Mouse (Mus musculus) hindbrain, embryonic 14.5 days (tissue): ENCODE data around the gene Edc3. TPM values are rescaled to one million over a fixed set of nuclear protein-coding genes. Genes with fewer than 3 reads are reported as not detected.

Experiments used
- ATAC-seq: fragments of 200-750 bp; cut with Nextera tagmentation; 2 replicates; pipeline ENCODE4 v1.8.0; 2017; ENCODE audit warnings: moderate number of reproducible peaks, mild to moderate bottlenecking, moderate TSS enrichment, moderate library complexity; ENCODE audit not compliant: low FRiP score
- DNase-seq: peaks from one replicate; pipeline ENCODE4 v3.0.0-alpha.2; 2015; ENCODE audit warnings: low spot score
- H3K27ac ChIP-seq: fragments of 300-500 bp; sonication (generic); 2 replicates; pipeline ENCODE4 v1.5.1; 2014; ENCODE audit warnings: mild to moderate bottlenecking, moderate library complexity
- H3K27me3 ChIP-seq: fragments of 300-500 bp; sonication (generic); 2 replicates; pipeline ENCODE4 v1.6.1; 2014; ENCODE audit warnings: mild to moderate bottlenecking, low read length, mixed read lengths; ENCODE audit not compliant: control insufficient read depth, insufficient read depth
- H3K36me3 ChIP-seq: fragments of 300-500 bp; sonication (generic); replicated peaks from 2 replicates; pipeline ENCODE4 v1.6.1; 2014; ENCODE audit not compliant: control insufficient read depth, insufficient read depth
- H3K4me1 ChIP-seq: fragments of 300-500 bp; sonication (generic); replicated peaks from 2 replicates; pipeline ENCODE4 v1.6.1; 2014; ENCODE audit warnings: antibody characterized with exemption, low read length, mixed read lengths; ENCODE audit not compliant: control insufficient read depth, insufficient read depth
- H3K4me2 ChIP-seq: fragments of 300-500 bp; sonication (generic); replicated peaks from 2 replicates; pipeline ENCODE4 v1.6.1; 2014; ENCODE audit warnings: mild to moderate bottlenecking, moderate library complexity
- H3K4me3 ChIP-seq: fragments of 300-500 bp; sonication (generic); replicated peaks from 2 replicates; pipeline ENCODE4 v1.5.1; 2014; ENCODE audit warnings: mild to moderate bottlenecking, low read length
- H3K9ac ChIP-seq: fragments of 300-500 bp; sonication (generic); 2 replicates; pipeline ENCODE4 v1.6.1; 2014
- H3K9me3 ChIP-seq: fragments of 300-500 bp; sonication (generic); 2 replicates; pipeline ENCODE4 v1.6.1; 2016; ENCODE audit warnings: low read length; ENCODE audit not compliant: control insufficient read depth
- WGBS: fragments of 180-500 bp; shearing (Covaris S2); extraction: QIAGEN DNeasy Blood & Tissue Kit; methylation state at CpG from one replicate; pipeline ENCODE4 v1.1.7; 2014; 5-methylcytosine and 5-hydroxymethylcytosine counted together
- polyA plus RNA-seq: library from polyadenylated mRNA; unstranded; fragments of >200 nt; fragmentation: Nextera tagmentation; extraction: Ambion mirVana; gene quantifications from 2 replicates; pipeline ENCODE4 v1.2.1, GENCODE M21; 2014

Edc3 gene
- 22.1 and 23.5 TPM in 2 replicates for polyA plus RNA-seq

DNA sequence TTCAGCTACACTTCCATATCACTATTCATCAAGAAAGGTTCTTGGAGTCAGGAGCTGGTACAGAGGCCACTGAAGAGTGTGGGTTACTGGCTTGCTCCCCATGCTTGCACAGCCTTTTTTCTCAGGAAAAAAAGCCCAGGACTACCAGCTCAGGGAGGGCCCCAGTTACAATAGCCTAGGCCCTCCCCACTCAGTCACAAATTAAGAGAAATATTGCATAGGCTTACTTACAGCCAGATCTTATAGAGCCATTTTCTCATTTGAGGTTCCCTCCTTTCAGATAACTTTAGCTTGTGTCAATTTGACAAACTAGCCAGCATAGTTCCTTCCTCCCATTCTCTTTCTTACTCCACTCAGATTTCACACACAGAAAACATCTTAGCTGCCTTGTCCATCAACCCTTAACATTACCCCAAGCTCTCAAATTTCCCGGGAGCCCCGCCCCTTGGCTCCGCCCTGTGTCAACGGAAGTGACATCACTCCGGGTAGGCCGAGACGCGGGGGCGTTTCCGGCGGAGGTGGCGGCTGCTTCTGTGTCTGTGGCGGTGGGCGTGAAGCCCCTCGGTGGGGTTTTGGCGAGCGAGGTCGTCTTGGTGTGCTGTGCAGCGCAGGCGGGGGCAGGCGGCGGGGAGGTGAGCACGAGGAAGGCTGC lies at the start of gene Edc3:
Gene Edc3, plus strand, starts transcription at position 473 of the 652 bp plus-strand sequence.
- Histone ChIP-seq H3K4me2 (peak within 1 kb of the TSS; percentile 79), H3K27me3 (no peaks in the 10 kb centered on the region), H3K4me1 (peaks cover 13% of the 10 kb centered on the region), H3K4me3 (peak within 1 kb of the TSS; percentile 95), H3K27ac (peak within 1 kb of the TSS; percentile 84), H3K36me3 (peaks cover 8% of the 10 kb centered on the region), H3K9me3 (no peaks in the 10 kb centered on the region), H3K9ac (peak within 1 kb of the TSS; percentile 94)
- ATAC-seq = peak; percentile 91
- peak; percentile 89 for DNase-seq
- WGBS = 0% methylated on average over 23 of the region's 23 CpGs

GRCm38 (mm10) chr9:57658970-57659369 lies 49.4 kb upstream of the Edc3 start:
- no peak overlapping the region for H3K4me3 ChIP-seq
- no peak for ATAC-seq

GRCm38 (mm10) chr9:57659774-57660173 lies 48.6 kb upstream of the Edc3 start:
- DNase-seq = peak; percentile 79
- Histone ChIP-seq H3K4me2 (no peak overlapping the region), H3K4me1 (no peaks in the 10 kb centered on the region), H3K4me3 (no peak overlapping the region), H3K27me3 (no peaks in the 10 kb centered on the region), H3K9me3 (no peaks in the 10 kb centered on the region), H3K27ac (no peak overlapping the region), H3K9ac (no peak overlapping the region), H3K36me3 (no peaks in the 10 kb centered on the region)
- ATAC-seq = peak; percentile 53; the same call in 1 of the 2 replicates
- 20% methylated on average over 4 of the region's 4 CpGs for WGBS

More at GRCm38 (mm10) chr9:57658970-57659369, 49.4 kb upstream of the Edc3 start:
- no peak for DNase-seq
- no peaks in the 10 kb centered on the region for H3K4me1 ChIP-seq
- H3K27me3 ChIP-seq = no peaks in the 10 kb centered on the region
- H3K4me2 ChIP-seq = no peak overlapping the region
- H3K36me3 ChIP-seq = no peaks in the 10 kb centered on the region
- no peak overlapping the region for H3K27ac ChIP-seq
- no peaks in the 10 kb centered on the region for H3K9me3 ChIP-seq
- 86% methylated on average over 4 of the region's 4 CpGs for WGBS
- no peak overlapping the region for H3K9ac ChIP-seq

- H3K4me3 ChIP-seq = no peak overlapping the region
- no peak for ATAC-seq
- H3K36me3 ChIP-seq = no peaks in the 10 kb centered on the region
- no peak overlapping the region for H3K9ac ChIP-seq
- no peak overlapping the region for H3K4me2 ChIP-seq
- no peak overlapping the region for H3K27ac ChIP-seq
- no peaks in the 10 kb centered on the region for H3K9me3 ChIP-seq
- H3K4me1 ChIP-seq = no peaks in the 10 kb centered on the region
- DNase-seq = no peak
- 91% methylated on average over 6 of the region's 6 CpGs for WGBS
- H3K27me3 ChIP-seq = no peaks in the 10 kb centered on the region
Measured at GRCm38 (mm10) chr9:57660501-57660900, 47.8 kb upstream of the Edc3 start.

- WGBS = 68% methylated on average over 3 of the region's 3 CpGs
- no peak for DNase-seq
Measured at GRCm38 (mm10) chr9:57661552-57661951, 46.8 kb upstream of the Edc3 start.

GRCm38 (mm10) chr9:57664616-57665015 lies 43.7 kb upstream of the Edc3 start:
- no peak overlapping the region for H3K4me3 ChIP-seq
- 70% methylated on average over 7 of the region's 7 CpGs for WGBS
- H3K4me2 ChIP-seq = no peak overlapping the region
- no peaks in the 10 kb centered on the region for H3K9me3 ChIP-seq
- no peak for DNase-seq
- no peak overlapping the region for H3K27ac ChIP-seq
- H3K4me1 ChIP-seq = no peaks in the 10 kb centered on the region
- H3K9ac ChIP-seq = no peak overlapping the region
- no peaks in the 10 kb centered on the region for H3K27me3 ChIP-seq
- ATAC-seq = no peak
- H3K36me3 ChIP-seq = no peaks in the 10 kb centered on the region

More at GRCm38 (mm10) chr9:57661552-57661951, 46.8 kb upstream of the Edc3 start:
- ATAC-seq = no peak
- H3K4me1 ChIP-seq = no peaks in the 10 kb centered on the region
- no peaks in the 10 kb centered on the region for H3K27me3 ChIP-seq
- H3K36me3 ChIP-seq = no peaks in the 10 kb centered on the region
- no peak overlapping the region for H3K9ac ChIP-seq
- H3K9me3 ChIP-seq = no peaks in the 10 kb centered on the region
- no peak overlapping the region for H3K4me3 ChIP-seq
- H3K4me2 ChIP-seq = no peak overlapping the region
- no peak overlapping the region for H3K27ac ChIP-seq

- Histone ChIP-seq H3K27ac (no peak overlapping the region), H3K4me2 (no peak overlapping the region), H3K4me3 (no peak overlapping the region), H3K36me3 (no peaks in the 10 kb centered on the region), H3K9ac (no peak overlapping the region), H3K9me3 (no peaks in the 10 kb centered on the region), H3K27me3 (no peaks in the 10 kb centered on the region), H3K4me1 (no peaks in the 10 kb centered on the region)
- WGBS = 84% methylated on average over 8 of the region's 8 CpGs
- no peak for ATAC-seq
- DNase-seq = no peak
Measured at GRCm38 (mm10) chr9:57666536-57666935, 41.8 kb upstream of the Edc3 start.

DNA sequence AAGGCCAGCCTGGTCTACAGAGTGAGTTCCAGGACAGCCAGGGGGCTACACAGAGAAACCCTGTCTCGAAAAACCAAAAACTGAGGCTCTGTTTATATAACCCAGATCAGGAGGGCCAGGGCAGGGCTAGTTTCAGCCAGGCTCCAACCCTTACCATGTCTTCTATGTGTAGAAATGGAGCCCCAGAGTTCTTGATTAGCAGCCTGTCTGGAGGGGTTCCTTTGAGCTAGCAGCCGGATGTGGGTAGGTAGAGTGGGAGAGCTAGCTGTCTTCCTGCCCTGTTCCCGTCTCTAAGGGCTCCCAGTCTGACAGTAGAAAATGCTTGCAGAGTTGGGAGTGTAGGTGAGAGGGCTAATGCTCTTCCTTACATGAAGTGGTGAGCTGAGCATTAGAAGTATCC lies 41.2 kb upstream of the Edc3 start:
- H3K4me2 ChIP-seq = no peak overlapping the region
- no peak overlapping the region for H3K27ac ChIP-seq
- H3K36me3 ChIP-seq = no peaks in the 10 kb centered on the region
- H3K9ac ChIP-seq = no peak overlapping the region
- no peak for ATAC-seq
- no peaks in the 10 kb centered on the region for H3K9me3 ChIP-seq
- no peaks in the 10 kb centered on the region for H3K27me3 ChIP-seq
- no peak for DNase-seq
- WGBS = 81% methylated on average over 3 of the region's 3 CpGs
- no peak overlapping the region for H3K4me3 ChIP-seq
- H3K4me1 ChIP-seq = no peaks in the 10 kb centered on the region

- no peak for DNase-seq
- WGBS = 50% methylated on average over 11 of the region's 11 CpGs
- Histone ChIP-seq H3K9ac (no peak overlapping the region), H3K4me3 (no peak overlapping the region), H3K36me3 (no peaks in the 10 kb centered on the region), H3K4me1 (no peaks in the 10 kb centered on the region), H3K9me3 (no peaks in the 10 kb centered on the region), H3K27me3 (no peaks in the 10 kb centered on the region), H3K4me2 (no peak overlapping the region), H3K27ac (no peak overlapping the region)
- ATAC-seq = no peak
Measured at GRCm38 (mm10) chr9:57667817-57668216, 40.5 kb upstream of the Edc3 start.

DNA sequence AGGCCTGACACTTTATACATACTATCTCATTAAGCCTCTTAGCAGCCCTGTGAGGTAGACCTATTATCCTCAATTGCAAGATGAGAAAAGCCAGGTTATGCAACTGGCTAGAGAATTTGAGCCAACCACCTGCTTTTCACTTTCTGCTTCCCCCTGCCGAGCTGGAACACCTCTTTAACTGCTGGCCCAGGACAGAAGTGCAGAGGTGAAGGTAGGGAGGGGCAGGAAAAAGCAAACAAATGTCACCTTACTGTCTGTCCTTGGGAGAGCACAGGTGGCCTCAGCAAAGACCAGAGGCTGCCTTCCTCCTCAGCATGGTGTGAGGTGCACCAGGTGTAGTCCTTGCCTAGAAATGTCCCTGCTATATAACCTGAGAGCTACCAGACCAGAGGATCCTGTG lies 40.1 kb upstream of the Edc3 start:
- H3K36me3 ChIP-seq = no peaks in the 10 kb centered on the region
- ATAC-seq = no peak
- H3K9ac ChIP-seq = no peak overlapping the region
- no peaks in the 10 kb centered on the region for H3K27me3 ChIP-seq
- no peak for DNase-seq
- WGBS = 59% methylated on average over 1 of the region's 1 CpGs
- no peak overlapping the region for H3K4me2 ChIP-seq
- H3K27ac ChIP-seq = no peak overlapping the region
- no peak overlapping the region for H3K4me3 ChIP-seq
- H3K9me3 ChIP-seq = no peaks in the 10 kb centered on the region
- H3K4me1 ChIP-seq = no peaks in the 10 kb centered on the region
